Mouse (Mus musculus) liver, adult 2 months (tissue): ENCODE measurements around the gene Tbcb. TPM values are rescaled to one million over a fixed set of nuclear protein-coding genes. Genes with fewer than 3 reads are reported as not detected.
"Not testable (repeated sequence)": the region's sequence is repeated elsewhere in the genome, so short reads cannot be mapped to it uniquely, and the experiment has no call there.

Experiments
- DNase-seq: peaks from one replicate; pipeline ENCODE4 v3.0.0-alpha.2; 2011; ENCODE audit warnings: low read depth, low spot score; ENCODE audit errors: extremely low read depth
- H3K27ac ChIP-seq: fragments of 200-500 bp; replicated peaks from 2 replicates; pipeline ENCODE4 v1.5.1; 2012; ENCODE audit warnings: low read depth, mild to moderate bottlenecking, control low read depth, inconsistent platforms, low read length; ENCODE audit not compliant: insufficient read depth
- H3K27me3 ChIP-seq: fragments of 200-500 bp; 2 replicates; pipeline ENCODE4 v1.6.1; 2012; ENCODE audit warnings: mild to moderate bottlenecking, moderate library complexity, low read length, inconsistent platforms; ENCODE audit not compliant: control insufficient read depth, insufficient read depth
- H3K36me3 ChIP-seq: fragments of 200-500 bp; 2 replicates; pipeline ENCODE4 v1.6.1; 2012; ENCODE audit warnings: low read length, inconsistent platforms; ENCODE audit not compliant: control insufficient read depth, insufficient read depth
- H3K4me1 ChIP-seq: fragments of 200-500 bp; 2 replicates; pipeline ENCODE4 v1.6.1; 2011; ENCODE audit warnings: low read length; ENCODE audit not compliant: control insufficient read depth, insufficient read depth
- H3K4me3 ChIP-seq: fragments of 200-500 bp; 2 replicates; pipeline ENCODE4 v1.5.1; 2011; ENCODE audit warnings: low read depth, mild to moderate bottlenecking, control low read depth, low read length, moderate library complexity; ENCODE audit not compliant: insufficient read depth
- H3K79me2 ChIP-seq: fragments of 200-500 bp; 2 replicates; pipeline ENCODE4 v1.6.1; 2012; ENCODE audit warnings: inconsistent platforms, mild to moderate bottlenecking, low read length, moderate library complexity; ENCODE audit not compliant: control insufficient read depth, insufficient read depth
- H3K9ac ChIP-seq: fragments of 200-500 bp; 2 replicates; pipeline ENCODE4 v1.6.1; 2012; ENCODE audit warnings: low read depth, mild to moderate bottlenecking, control low read depth, inconsistent platforms, low read length
- CTCF ChIP-seq: fragments of 200-500 bp; IDR thresholded peaks from 2 replicates; pipeline ENCODE4 v1.5.1; 2011; ENCODE audit warnings: low read depth, low read length, control low read depth
- POLR2A ChIP-seq: fragments of 200-500 bp; IDR thresholded peaks from 2 replicates; pipeline ENCODE4 v1.6.1; 2011; ENCODE audit warnings: low read length, control low read depth; ENCODE audit not compliant: insufficient read depth; ENCODE audit errors: extremely low read depth
- WGBS: fragments of 180-500 bp; shearing (Covaris S2); methylation state at CpG from one replicate; pipeline ENCODE4 v1.1.7; 2018; 5-methylcytosine and 5-hydroxymethylcytosine counted together
- polyA plus RNA-seq: library from polyadenylated mRNA; depleted of rRNA; stranded (reverse); fragments of >200 nt; gene quantifications from 2 replicates; pipeline ENCODE4 v1.2.3, GENCODE M21; 2012
- total RNA-seq: library from RNA; depleted of rRNA; stranded (reverse); fragments of >200 nt; gene quantifications from 2 replicates; pipeline ENCODE4 v1.2.3, GENCODE M21; 2014

Tbcb gene
- total and polyA plus RNA-seq, 2 experiments = 22.1 to 32.3 TPM

- WGBS = 80% methylated on average over 12 of the region's 12 CpGs
Measured at GRCm38 (mm10) chr7:30188344-30189115, 43.5 kb downstream of the Tbcb start.

GRCm38 (mm10) chr7:30184641-30185348 is 47.3 kb downstream of the Tbcb start:
- 80% methylated on average over 13 of the region's 13 CpGs for WGBS
- Histone ChIP-seq H3K27me3 (no peaks in the 10 kb centered on the region), H3K79me2 (no peaks in the 10 kb centered on the region), H3K27ac (no peak overlapping the region), H3K4me3 (no peak overlapping the region), H3K36me3 (peaks cover 10% of the 10 kb centered on the region; the same call in 1 of the 2 replicates), H3K4me1 (peaks cover 3% of the 10 kb centered on the region), H3K9ac (no peak overlapping the region)
- DNase-seq = no peak
- TF ChIP-seq CTCF = no peak
- no peak for TF ChIP-seq POLR2A

More at GRCm38 (mm10) chr7:30188344-30189115, 43.5 kb downstream of the Tbcb start:
- peaks cover 5% of the 10 kb centered on the region for H3K4me1 ChIP-seq
- TF ChIP-seq POLR2A (no peak), CTCF (no peak)
- DNase-seq = no peak
- H3K4me3 ChIP-seq = no peak overlapping the region
- no peak overlapping the region for H3K27ac ChIP-seq
- H3K27me3 ChIP-seq = no peaks in the 10 kb centered on the region
- no peak overlapping the region for H3K9ac ChIP-seq
- H3K79me2 ChIP-seq = no peaks in the 10 kb centered on the region; the same call in 1 of the 2 replicates
- H3K36me3 ChIP-seq = peaks cover 22% of the 10 kb centered on the region

- peak; percentile 89 for DNase-seq
- WGBS = 0% methylated on average over 11 of the region's 11 CpGs
- peak within 1 kb of the TSS; percentile 46; the same call in 1 of the 2 replicates for H3K9ac ChIP-seq
- H3K36me3 ChIP-seq = peaks cover 7% of the 10 kb centered on the region; the same call in 1 of the 2 replicates
- peak within 1 kb of the TSS; percentile 47 for H3K4me3 ChIP-seq
- peaks cover 3% of the 10 kb centered on the region for H3K4me1 ChIP-seq
- TF ChIP-seq CTCF (no peak), POLR2A (0 out of 2 replicates have a peak, but pooled peaks have one; percentile 17)
- no peaks in the 10 kb centered on the region for H3K79me2 ChIP-seq
- H3K27me3 ChIP-seq = no peaks in the 10 kb centered on the region
- peak within 1 kb of the TSS; percentile 20; the same call in 1 of the 2 replicates for H3K27ac ChIP-seq
Measured at GRCm38 (mm10) chr7:30183879-30184289, 48.2 kb downstream of the Tbcb start, which contains the start of gene Cox7a1. Gene Cox7a1 (plus strand): TSS chr7:30184144.

- not testable (repeated sequence) for H3K9ac ChIP-seq, H3K79me2 ChIP-seq, H3K4me1 ChIP-seq, H3K27me3 ChIP-seq, H3K4me3 ChIP-seq, H3K27ac ChIP-seq, DNase-seq
- H3K36me3 ChIP-seq = peaks cover 13% of the 10 kb centered on the region
- 78% methylated on average over 7 of the region's 7 CpGs for WGBS
Measured at GRCm38 (mm10) chr7:30183189-30183588, 48.9 kb downstream of the Tbcb start.

- not testable (repeated sequence) for H3K4me1 ChIP-seq
Measured at GRCm38 (mm10) chr7:30181929-30182328, 50.1 kb downstream of the Tbcb start.

GRCm38 (mm10) chr7:30181308-30181707 is 50.8 kb downstream of the Tbcb start:
- Histone ChIP-seq H3K27ac (no peak overlapping the region), H3K79me2 (no peaks in the 10 kb centered on the region), H3K9ac (no peak overlapping the region), H3K27me3 (no peaks in the 10 kb centered on the region), H3K4me3 (no peak overlapping the region), H3K4me1 (peaks cover 3% of the 10 kb centered on the region), H3K36me3 (peaks cover 10% of the 10 kb centered on the region)
- peak; percentile 58 for DNase-seq
- WGBS = 1% methylated on average over 4 of the region's 4 CpGs
- peak; percentile 67 for TF ChIP-seq CTCF
- no peak for TF ChIP-seq POLR2A

More at GRCm38 (mm10) chr7:30181929-30182328, 50.1 kb downstream of the Tbcb start:
- H3K79me2 ChIP-seq, H3K27me3 ChIP-seq, H3K27ac ChIP-seq, H3K4me3 ChIP-seq, H3K9ac ChIP-seq, DNase-seq: not testable (repeated sequence)
- H3K36me3 ChIP-seq = peaks cover 10% of the 10 kb centered on the region
- WGBS = 84% methylated on average over 10 of the region's 10 CpGs
